Mouse (Mus musculus): ENCODE data around the gene Kcnma1.

Gene Kcnma1

DNA sequence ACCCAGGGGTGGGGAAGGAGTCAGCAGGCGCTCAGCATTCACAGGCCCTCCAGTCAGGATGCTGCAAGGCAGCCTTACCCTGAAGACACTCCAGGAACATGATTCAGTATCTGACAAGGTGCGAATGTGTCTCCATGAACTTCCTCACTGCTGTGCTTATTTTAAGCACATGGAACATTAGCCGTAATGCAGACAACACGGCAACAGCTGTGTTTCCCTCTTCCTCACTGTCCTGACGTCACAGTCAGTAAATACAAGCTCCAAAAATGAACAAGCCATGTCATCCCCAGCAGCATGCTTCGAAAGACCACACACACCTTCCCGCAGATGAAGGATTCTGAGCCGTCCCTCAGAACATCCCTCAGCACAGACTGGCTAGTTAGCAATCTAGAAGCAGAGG lies 47.8 kb downstream of the Kcnma1 start:
- in situ Hi-C loops (cut with MboI, MseI) = no loop called here

DNA sequence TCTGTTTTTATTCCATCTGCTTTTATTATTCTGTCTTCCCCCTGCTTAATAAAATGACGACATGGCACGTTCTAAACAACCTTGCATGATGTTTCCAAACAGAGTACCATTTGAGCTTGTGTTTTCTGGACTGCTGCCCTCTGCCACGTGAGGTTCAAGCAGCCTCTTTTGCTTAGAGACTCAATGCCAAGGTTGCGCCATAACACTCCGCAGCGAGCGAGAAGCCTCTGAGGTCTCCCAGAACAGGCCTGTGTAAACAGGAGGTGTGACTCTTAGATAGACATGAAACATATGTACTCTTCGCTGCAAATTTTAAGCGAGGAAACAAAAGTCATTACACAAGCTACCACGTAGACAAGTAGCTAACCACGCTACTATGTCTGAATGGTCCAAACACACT lies 55.2 kb downstream of the Kcnma1 start:
- in situ Hi-C loops (cut with MboI, MseI) = no loop called here

DNA sequence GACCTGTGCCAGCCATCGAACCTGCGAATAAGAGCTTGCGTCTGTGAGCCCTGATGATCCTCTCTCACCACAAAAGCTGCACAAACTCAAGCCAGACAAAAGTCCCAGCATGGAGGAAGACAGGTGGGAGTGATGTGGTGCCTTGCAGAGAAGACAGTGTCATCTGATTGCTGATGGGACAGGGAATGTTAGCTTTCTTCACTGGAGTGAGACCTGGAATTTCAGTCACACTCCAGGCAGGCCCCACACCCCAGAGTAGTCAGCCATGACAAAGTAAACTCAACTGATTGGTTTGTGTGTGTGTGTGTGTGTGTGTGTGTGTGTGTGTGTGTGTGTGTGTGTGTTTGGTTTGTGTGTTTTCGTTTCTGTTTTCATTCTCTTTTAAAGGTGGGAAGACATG lies 57.0 kb downstream of the Kcnma1 start:
- in situ Hi-C loops (cut with MboI, MseI) = no loop called here

DNA sequence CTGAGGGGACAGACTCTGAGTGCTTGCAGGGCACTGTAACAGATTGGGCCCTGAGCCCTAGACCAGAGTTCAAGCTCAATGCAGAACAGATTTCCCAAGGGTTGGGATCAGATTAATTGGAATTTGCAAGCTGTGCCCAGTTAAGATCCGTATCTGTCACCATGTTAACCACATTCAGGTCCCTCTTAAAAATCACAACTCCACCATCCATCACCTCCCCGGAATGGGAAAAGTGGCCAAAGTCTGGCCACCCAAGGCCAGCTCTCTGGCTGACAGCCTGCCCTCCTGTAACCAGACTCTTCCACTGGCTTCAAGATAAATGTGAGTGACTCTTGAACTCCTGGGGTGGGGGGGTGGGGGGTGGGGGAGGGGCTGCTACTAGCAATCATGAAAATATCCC lies 70.4 kb downstream of the Kcnma1 start:
- in situ Hi-C loops (cut with MboI, MseI) = no loop called here

DNA sequence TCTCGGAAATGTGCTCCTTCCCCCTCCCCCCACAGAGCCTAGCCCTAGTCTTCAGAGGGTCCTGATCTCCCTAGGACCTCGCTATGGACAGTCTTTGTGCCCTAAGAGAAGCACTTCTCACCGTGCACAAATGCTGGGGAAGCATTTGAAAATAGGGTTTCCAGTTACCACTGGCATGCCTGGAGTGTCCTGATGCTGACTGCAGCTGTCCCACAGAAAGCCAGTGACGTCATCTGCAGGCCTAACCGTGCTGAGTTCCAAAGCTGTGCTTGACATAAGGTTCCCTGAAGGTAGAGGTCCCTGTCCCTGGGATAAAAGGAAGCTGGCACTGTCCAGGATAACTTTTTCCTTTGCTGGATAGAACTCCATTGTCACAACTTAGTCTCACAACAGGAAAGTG lies 71.1 kb downstream of the Kcnma1 start:
- in situ Hi-C loops (cut with MboI, MseI) = no loop called here

DNA sequence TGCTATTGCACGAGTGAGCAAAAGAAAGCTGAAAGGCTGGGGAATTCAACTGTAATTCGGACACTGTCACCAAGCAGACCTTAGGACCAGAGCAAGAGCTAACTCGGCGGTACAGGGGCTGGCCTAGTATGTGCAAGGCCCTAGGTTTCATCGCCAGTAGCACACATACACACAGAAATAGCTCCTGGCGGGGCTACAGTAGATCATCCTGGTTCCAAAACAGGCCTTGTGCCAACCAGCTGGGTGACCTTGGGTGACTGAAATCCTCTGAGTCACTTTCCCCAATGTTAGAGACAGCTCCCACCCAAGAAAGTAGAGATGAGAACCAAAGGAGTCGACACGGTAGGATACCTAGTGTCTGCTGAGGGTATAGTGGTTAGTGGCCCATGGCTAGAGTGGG lies 72.2 kb downstream of the Kcnma1 start:
- in situ Hi-C loops (cut with MboI, MseI) = no loop called here

DNA sequence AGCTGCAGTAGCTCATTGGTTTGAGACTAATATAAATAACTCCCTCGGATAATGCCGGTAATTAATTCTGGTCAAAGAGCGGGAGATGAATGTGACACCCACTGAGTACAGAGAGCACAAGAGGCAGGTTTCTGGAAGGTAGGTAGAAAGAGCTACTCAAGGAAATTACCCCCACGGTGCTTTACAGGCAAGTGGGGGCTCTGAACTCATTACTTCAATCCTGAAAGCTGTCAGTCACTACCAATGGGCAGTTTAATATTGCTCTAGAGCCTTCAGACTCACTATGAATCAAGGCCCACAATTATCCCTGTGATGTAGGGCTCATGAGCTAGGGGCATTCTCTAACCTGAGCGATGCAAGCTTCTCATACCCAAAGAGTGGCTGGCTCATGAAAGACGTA lies 79.3 kb downstream of the Kcnma1 start:
- in situ Hi-C loops (cut with MboI, MseI) = no loop called here

DNA sequence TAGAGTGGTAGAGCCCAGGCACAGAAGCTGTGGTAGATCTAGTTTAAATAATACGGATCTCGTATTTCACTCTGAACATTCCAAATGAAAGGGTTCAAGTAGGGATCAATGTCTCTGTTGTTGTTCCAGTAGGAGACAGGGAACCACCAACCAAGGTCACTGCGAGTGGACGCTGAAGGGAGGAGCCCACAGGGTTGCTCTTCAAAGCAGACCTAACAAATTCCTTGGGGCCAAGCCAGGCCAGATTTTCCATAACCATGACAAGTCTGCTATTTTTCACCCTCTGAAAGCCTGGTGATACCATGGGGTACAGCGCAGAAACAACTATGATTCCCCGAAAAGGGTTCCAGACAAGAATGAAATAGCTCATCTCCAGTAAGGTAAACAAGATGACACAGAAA lies 82.6 kb downstream of the Kcnma1 start:
- in situ Hi-C loops (cut with MboI, MseI) = no loop called here

DNA sequence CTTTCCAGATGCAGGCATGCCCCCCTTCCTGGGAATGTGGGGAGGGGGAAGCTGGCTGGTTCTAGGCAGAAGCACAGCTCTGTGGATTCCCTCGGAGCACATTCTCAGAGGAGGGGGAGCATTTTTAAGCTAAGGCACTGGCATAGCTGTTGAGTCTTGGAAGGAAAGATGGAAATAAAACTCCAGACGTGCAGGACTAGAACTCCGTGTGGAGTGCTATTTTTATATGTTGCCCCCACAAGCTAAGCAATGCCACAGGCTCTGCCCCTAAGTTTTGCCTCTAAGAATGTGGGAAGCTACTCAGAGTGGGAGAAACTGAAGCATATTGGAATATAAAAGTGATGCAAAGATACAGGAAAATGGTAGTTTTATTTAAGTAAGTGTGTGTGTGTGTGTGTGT lies 85.1 kb downstream of the Kcnma1 start:
- in situ Hi-C loops (cut with MboI, MseI) = no loop called here

DNA sequence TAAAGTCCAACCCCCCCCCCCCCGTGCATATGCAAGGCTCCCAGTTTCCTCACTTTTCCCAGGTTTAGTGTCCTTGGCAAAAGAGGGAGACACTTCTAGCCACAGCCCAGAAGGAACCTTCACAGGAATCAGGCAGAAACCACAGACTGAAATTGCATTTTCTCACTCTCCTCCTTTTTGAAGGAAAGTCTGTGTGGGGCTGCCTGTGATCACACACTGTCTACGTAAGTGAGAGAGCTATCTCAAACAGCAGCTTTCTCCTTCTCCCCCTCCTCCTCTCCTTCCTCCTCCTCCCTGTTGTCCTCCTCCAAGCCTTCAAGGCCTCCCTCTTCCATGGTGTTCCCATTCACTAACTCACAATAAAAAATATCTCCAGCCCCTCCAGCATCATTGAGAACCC lies 90.9 kb downstream of the Kcnma1 start:
- in situ Hi-C loops (cut with MboI, MseI) = no loop called here

DNA sequence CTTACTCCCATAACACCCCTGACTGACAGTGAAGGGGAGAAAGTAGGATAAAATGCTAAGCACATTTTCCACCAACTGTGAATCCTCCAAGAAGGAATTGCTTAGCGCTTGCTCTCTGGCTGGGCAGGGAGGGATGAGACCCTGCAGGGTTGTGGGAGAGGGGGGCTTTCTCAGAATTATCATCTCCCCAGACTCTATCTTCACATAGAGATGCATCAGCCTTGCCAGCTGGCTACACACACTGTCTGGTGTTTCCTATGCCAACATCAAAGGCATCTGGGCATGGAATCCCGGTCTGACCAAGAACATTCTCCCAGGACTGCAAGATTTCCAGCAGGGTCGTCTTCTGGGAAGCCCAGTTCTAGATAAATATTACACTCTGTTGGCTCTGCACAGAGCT lies 91.5 kb downstream of the Kcnma1 start:
- in situ Hi-C loops (cut with MboI, MseI) = no loop called here

DNA sequence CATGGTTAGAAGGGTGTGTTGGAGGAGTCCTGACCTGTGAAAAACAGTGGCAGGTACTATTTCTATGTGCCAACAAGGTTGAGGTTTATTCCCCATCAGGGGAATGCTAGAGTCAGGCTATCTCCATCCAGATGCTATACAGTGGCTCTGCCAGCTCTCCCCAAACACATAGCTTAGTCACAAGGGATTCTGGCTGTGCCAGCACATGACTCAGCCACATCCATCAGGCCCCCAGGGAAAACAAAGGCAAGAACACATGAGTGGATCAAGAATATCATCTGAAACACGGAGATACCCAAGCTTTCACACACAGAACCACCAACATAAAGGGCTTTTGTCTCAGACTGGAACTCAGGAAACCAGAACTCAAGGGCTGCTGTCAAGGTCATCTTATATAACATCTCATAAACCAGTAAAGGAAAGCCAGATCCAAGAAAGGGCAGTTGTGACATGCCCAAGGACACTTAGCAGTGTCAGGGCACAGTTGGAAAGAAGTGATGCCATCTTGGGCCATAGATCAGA lies 103.1 kb downstream of the Kcnma1 start:
- in situ Hi-C loops (cut with MboI, MseI) = no loop called here

DNA sequence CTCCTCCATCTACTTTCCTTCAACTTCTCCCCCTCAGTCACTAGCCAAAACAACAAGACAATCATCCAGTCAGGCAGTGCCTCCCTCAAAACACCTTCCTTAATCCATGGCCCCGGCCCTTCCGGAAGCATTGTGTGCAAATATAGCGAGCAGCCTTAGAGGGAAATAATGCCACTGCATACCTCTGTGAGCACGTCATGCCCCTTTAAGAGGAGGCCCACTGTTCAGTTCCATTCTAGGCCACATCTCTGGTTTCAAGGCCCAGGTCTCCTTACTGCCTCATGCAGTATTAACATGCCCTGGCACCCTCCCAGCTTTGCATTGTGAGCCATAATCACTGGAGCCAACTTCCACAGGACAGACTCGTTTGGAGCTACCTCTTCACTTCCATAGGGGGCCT lies 105.7 kb downstream of the Kcnma1 start:
- in situ Hi-C loops (cut with MboI, MseI) = no loop called here

DNA sequence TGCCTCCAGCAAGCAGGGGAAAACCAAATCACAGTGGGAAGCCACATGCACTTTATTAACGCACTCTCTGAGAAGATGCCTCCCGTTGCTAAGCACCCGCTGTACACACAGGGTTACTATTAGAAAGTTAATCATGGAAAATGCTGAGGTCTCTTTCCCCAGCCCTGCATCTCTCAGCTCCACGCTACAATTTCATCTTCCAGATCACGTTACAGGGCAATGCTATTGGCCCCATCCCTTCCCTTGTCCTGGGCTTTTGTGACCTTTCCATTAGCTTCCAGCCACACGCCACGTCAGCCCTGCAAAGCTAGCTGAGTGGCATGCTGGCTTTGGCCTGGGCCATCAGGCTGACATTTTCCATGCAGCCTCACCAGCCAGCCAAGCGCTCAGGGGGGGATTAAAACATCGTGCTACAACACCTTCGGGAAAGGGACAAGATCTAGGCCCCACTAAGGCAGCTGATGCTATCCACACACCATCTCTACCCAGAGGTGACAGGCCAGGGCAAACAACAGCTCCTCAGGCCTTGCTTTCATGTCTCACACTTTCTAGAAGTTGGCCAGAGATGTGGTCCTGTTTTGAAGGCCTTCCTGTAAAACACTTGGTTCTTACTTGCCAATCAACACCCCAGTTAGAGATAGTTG lies 111.5 kb downstream of the Kcnma1 start:
- in situ Hi-C loops (cut with MboI, MseI) = no loop called here

DNA sequence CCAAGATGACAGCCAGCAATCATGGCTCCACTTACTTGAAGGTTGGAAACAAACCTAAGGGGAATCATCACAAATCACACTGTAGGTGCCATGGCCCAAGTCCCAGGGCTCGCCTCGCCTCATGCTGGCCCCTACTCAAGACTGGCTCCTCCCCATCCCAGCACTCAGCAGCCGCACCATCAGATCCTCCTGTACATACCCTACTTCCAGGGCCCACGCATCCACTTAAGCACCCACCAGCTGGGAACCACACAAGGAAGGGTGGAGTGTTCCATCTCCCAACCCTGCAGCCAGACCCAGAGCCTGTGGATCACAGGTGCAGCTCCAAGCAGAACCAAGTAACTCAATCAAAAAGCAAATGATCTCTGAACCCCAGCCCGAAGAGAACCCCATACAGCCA lies 114.8 kb downstream of the Kcnma1 start:
- in situ Hi-C loops (cut with MboI, MseI) = no loop called here

DNA sequence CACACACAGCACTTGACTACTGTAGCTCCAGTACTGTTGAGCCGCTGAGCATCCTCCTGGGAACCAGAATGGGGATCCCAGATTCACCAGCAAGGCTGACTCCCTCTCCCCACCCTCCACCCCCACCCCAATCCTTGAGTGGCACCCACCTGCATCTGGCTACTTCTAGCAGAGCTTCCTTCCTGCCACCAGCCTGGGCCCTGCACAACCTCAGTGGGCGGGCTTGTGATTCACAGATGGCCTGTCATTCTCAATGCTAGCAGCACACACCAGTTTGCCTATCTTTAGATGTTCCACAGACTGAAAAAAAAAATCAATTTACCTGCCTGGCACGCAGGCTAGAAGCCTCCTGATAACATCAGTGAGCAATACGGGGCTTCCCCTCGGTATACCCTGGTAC lies 116.5 kb downstream of the Kcnma1 start:
- in situ Hi-C loops (cut with MboI, MseI) = no loop called here

DNA sequence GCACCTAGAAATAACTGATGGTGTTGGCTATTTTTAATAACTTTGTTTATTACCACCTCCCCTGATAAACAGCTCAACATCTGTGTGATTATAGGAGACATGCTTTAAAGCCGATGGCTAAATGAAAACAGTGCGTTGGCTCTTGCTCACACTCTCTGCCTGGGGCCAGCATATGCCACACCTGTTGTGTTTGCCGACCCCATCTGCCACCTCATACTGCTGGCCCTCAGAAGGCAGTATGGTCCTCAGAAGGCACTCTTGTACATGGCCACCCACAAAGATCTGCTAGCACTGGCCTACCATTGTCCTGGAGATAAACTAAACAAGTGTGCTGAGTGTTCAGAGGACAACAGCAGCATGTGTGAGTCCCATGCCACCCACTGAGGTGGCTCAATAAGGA lies 118.3 kb downstream of the Kcnma1 start:
- in situ Hi-C loops (cut with MboI, MseI) = no loop called here

DNA sequence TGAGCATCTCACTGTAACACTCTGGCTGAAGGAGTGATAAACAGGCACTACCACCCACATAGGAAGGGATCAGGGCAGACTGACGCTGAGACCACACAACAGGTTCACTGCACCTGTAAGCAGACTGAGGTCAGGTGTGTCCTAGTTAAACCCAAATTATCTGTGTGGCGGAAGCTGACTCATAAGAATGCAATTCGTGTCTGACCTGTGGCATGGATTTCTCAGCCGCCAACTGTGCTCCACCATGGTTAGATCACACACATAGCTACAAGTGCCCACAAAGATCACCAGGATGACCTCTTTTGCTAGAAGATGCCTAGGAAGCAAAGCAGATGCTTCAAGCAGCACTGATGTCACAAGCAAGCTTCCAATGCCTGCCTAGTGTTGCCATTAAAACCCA lies 128.2 kb downstream of the Kcnma1 start:
- in situ Hi-C loops (cut with MboI, MseI) = no loop called here

DNA sequence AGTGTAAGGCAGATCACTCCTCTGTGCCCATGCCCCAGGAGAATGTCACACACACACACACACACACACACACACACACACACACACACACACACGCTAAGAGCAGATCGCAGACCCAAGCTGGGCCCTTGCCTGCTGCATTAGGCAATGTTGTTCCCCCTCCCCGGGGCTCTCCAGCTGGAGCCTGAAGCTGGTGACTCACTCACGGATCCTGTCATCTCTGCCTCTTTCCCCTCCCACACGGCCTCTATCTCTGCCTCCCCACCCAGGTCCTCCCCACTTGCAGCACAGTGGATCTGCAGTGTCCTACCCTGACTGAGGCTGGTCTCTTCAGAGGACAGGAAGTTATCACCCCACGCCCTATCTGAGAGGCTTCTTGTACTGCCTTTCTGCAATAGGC lies 128.8 kb downstream of the Kcnma1 start:
- in situ Hi-C loops (cut with MboI, MseI) = no loop called here

DNA sequence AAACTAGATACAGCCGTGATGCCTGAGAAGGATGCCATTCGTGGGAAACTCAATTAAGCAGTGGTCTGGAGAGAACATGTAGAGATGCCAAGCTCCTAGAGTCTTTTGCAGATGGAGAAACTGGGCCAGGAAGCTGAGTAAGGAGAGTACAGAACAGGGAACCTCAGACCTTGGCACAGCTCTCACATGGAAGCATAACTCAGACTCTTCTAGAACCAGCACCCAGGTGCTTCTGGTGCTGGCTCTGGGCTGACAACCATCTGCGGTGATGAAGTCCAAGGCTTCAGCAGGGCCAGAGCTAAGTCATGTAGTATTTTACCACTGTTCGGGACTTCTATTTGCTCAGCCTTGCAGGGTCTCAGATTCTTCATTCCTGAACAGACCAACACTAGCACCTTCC lies 129.2 kb downstream of the Kcnma1 start:
- in situ Hi-C loops (cut with MboI, MseI) = no loop called here

DNA sequence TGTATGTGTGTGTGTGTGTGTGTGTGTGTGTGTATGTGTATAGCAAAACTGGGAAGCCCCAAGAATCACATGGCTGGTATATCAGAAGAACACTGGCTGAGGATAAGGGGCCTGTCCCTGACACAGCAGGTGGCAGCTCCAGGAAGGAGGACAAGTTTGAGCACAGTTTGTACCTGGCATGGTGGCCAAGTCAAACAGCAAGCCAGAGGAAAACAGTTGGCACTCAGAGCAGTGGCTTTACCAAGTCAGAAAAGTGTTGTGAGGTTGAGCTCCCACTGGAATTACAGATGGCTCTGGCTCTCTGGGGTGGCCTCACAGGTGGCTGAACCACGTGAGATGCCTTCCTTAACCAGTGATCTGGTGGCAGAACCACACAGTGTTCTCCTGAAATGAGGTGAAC lies 132.3 kb downstream of the Kcnma1 start:
- in situ Hi-C loops (cut with MboI, MseI) = no loop called here

DNA sequence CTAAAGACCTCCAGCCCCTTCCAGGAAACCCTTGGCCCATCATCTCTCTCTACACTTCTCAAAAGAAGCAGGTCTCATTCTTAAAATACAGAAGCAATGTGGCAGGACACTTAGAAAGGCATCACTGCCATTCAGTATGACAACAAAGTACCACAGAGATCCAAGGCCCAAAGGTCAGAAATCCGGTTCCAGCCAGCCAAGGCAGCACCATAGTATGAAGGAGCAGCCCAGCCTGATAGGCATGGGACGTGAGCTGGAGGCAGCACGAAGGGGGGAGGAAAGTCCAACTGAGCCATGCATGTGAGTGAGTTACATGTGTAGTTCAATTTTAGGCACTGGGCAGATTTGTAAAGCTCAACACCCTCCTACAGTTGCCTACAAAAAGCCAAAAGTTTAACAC lies 135.0 kb downstream of the Kcnma1 start:
- in situ Hi-C loops (cut with MboI, MseI) = no loop called here

DNA sequence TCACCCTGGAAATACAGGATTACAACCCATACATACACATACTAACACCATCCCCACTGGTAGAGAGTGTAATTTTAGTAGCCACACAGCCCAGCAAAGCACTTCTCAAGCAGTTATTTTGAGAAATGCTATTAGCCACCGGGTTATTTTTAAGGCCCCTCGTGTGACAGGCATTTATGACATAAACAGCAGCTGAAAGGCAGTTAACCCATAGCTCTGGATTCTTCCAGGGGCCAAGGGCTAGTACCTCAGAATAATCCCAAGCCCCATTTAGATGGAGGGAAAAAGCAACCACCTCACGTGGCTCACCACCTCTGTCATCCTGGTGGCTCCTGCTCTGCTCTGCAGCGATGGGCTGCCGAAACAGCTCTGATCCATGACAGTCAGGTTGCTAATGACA lies 136.7 kb downstream of the Kcnma1 start:
- in situ Hi-C loops (cut with MboI, MseI) = no loop called here

DNA sequence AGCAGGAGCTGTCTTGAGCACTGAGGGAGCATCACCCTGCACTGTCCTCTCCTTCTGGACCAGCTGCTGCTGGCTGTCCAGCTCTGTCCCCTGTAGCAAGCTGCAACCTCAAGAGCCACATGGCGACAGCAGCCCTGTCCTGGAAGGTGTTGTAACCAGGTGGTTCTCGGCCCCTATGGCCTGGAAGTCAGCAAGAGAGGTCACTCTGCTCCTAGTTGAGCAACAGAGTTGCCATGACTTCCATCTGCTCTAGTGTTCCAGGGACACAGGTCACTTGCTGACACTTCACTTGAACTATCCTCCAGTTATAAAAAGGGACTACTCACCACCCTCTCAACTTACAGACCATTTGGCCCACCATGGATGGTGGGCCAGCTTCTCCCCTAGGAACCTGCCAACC lies 139.7 kb downstream of the Kcnma1 start:
- in situ Hi-C loops (cut with MboI, MseI) = no loop called here
